Mouse (Mus musculus): ENCODE data around the gene Map3k21. TPM values are rescaled to one million over a fixed set of nuclear protein-coding genes. Genes with fewer than 3 reads are reported as not detected.

Gene Map3k21
- polyA plus RNA-seq, 1 experiment from 2014 or later: 1.0 TPM

DNA sequence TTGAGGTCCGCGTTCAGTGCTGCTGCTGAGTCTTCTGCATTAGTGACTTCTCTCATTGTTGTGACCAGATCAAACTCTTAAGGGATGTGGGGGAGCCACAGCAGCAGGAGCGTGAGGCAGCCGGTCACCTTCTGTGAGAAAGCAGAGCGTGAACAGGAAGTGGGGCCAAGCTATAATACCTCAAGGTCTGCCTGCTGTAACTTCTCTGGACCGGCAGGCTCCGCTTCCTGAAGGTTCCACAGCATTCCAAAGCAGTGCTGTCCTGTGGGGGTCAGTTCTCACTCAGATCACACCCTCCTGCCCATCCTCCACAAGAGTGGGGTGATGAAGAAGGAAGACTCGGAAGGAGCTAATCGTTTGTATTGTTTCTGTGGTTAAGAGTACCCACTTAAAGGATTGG is 10.5 kb downstream of the Map3k21 start:
- H3K4me3 ChIP-seq (replicated peaks; ENCODE audit: low read length): no peak overlapping the region
- H3K36me3 ChIP-seq (ENCODE audit: control insufficient read depth, insufficient read depth, low read length): no peaks in the 10 kb centered on the region
- WGBS: 64% methylated on average over 9 of the region's 9 CpGs
- ATAC-seq (ENCODE audit: insufficient read depth, low FRiP score): no peak
- no peaks in the 10 kb centered on the region; the same call in 1 of the 2 replicates for H3K4me1 ChIP-seq (ENCODE audit: control insufficient read depth, insufficient read depth, low read length)
- H3K9ac ChIP-seq (ENCODE audit: low read length): no peak overlapping the region
- H3K9me3 ChIP-seq (replicated peaks; ENCODE audit: control insufficient read depth, low read length): no peaks in the 10 kb centered on the region
- H3K27me3 ChIP-seq (ENCODE audit: control insufficient read depth, insufficient read depth, low read length): no peaks in the 10 kb centered on the region
- no peak overlapping the region for H3K4me2 ChIP-seq (ENCODE audit: low read depth, low read length)
- H3K27ac ChIP-seq (ENCODE audit: low read length): no peak overlapping the region

DNA sequence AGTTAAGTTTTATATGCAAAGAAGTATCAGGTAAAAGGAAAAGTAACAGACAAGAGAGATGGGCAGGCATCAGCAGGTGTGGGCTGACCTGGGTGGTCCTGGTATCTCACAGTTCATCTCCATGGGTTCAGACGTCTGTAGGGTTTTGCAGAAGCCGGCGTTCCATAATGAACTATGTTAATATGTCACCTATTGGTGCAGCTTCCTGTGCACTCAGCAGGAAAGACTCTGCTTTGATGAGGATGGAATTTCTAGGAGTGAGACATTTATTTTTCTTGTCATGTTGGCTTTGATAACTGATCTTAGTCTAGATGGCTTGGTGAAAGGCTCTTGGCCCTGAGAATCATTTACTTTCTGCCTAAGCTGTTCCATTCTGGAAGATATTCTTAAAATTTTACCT is 12.1 kb downstream of the Map3k21 start:
- no peak for ATAC-seq (ENCODE audit: insufficient read depth, low FRiP score)
- WGBS: 56% methylated on average over 3 of the region's 3 CpGs
- Histone ChIP-seq H3K27ac (ENCODE audit: low read length) (no peak overlapping the region), H3K4me2 (ENCODE audit: low read depth, low read length) (no peak overlapping the region), H3K36me3 (ENCODE audit: control insufficient read depth, insufficient read depth, low read length) (no peaks in the 10 kb centered on the region), H3K27me3 (ENCODE audit: control insufficient read depth, insufficient read depth, low read length) (no peaks in the 10 kb centered on the region), H3K4me1 (ENCODE audit: control insufficient read depth, insufficient read depth, low read length) (no peaks in the 10 kb centered on the region; the same call in 1 of the 2 replicates), H3K9ac (ENCODE audit: low read length) (no peak overlapping the region), H3K9me3 (replicated peaks; ENCODE audit: control insufficient read depth, low read length) (no peaks in the 10 kb centered on the region), H3K4me3 (replicated peaks; ENCODE audit: low read length) (no peak overlapping the region)

DNA sequence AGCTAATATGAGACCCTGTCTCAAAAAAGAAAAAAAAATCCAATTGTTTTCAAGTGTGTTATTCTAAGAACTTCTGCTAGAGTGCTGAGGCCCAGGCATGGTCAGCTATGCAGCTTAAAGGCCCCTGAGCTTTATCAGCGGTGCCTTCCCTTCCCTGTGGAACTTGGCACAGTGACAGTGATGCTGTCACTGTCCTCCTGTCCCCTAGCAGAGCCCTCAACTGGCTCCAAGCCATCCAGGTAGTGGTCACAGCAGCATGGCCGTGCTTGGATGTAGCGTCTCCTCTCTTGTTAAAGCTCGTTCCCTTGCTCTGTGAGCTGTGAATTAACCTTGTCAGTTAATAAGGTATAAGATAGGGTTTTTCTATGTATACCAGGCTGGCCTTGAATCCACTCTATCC is 16.4 kb downstream of the Map3k21 start:
- 88% methylated on average over 4 of the region's 4 CpGs for WGBS
- no peaks in the 10 kb centered on the region for H3K27me3 ChIP-seq (ENCODE audit: control insufficient read depth, insufficient read depth, low read length)
- H3K9ac ChIP-seq (ENCODE audit: low read length): no peak overlapping the region
- no peak overlapping the region for H3K4me2 ChIP-seq (ENCODE audit: low read depth, low read length)
- ATAC-seq (ENCODE audit: insufficient read depth, low FRiP score): no peak
- H3K36me3 ChIP-seq (ENCODE audit: control insufficient read depth, insufficient read depth, low read length): no peaks in the 10 kb centered on the region
- H3K27ac ChIP-seq (ENCODE audit: low read length): no peak overlapping the region
- H3K4me3 ChIP-seq (replicated peaks; ENCODE audit: low read length): no peak overlapping the region
- H3K9me3 ChIP-seq (replicated peaks; ENCODE audit: control insufficient read depth, low read length): no peaks in the 10 kb centered on the region
- H3K4me1 ChIP-seq (ENCODE audit: control insufficient read depth, insufficient read depth, low read length): no peaks in the 10 kb centered on the region

- peak; percentile 40; the same call in 1 of the 2 replicates for ATAC-seq (ENCODE audit: insufficient read depth, low FRiP score)
- H3K27me3 ChIP-seq (ENCODE audit: control insufficient read depth, insufficient read depth, low read length): no peaks in the 10 kb centered on the region
- no peaks in the 10 kb centered on the region for H3K9me3 ChIP-seq (replicated peaks; ENCODE audit: control insufficient read depth, low read length)
- no peaks in the 10 kb centered on the region for H3K36me3 ChIP-seq (ENCODE audit: control insufficient read depth, insufficient read depth, low read length)
- H3K4me3 ChIP-seq (replicated peaks; ENCODE audit: low read length): no peak overlapping the region
- no peaks in the 10 kb centered on the region for H3K4me1 ChIP-seq (ENCODE audit: control insufficient read depth, insufficient read depth, low read length)
- 63% methylated on average over 11 of the region's 11 CpGs for WGBS
- H3K9ac ChIP-seq (ENCODE audit: low read length): no peak overlapping the region
- no peak overlapping the region for H3K27ac ChIP-seq (ENCODE audit: low read length)
- no peak overlapping the region for H3K4me2 ChIP-seq (ENCODE audit: low read depth, low read length)
Observed at GRCm38 (mm10) chr8:125930276-125931046, 20.2 kb downstream of the Map3k21 start.

DNA sequence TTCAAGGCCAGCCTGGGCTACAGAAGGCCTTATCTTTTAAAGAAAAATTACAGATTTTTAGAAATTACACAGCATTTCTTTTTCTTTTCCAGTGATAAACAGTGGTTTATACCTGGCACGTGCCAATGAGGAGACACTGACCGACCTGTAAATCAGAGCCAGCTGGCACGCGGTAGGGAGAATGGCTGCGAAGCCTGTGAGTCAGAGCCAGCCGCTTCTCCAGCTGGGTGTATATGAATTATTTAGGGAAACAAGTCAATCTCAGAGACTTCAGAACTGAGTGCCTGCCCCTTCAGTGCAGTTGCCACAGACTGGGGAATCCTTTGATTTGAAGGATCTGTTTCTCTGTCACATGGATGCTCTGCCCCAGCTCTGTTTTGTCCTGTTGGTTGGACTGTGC is 21.6 kb downstream of the Map3k21 start:
- Histone ChIP-seq H3K27me3 (ENCODE audit: control insufficient read depth, insufficient read depth, low read length) (no peaks in the 10 kb centered on the region), H3K4me1 (ENCODE audit: control insufficient read depth, insufficient read depth, low read length) (no peaks in the 10 kb centered on the region), H3K9me3 (replicated peaks; ENCODE audit: control insufficient read depth, low read length) (no peaks in the 10 kb centered on the region), H3K27ac (ENCODE audit: low read length) (no peak overlapping the region), H3K36me3 (ENCODE audit: control insufficient read depth, insufficient read depth, low read length) (no peaks in the 10 kb centered on the region), H3K9ac (ENCODE audit: low read length) (no peak overlapping the region), H3K4me2 (ENCODE audit: low read depth, low read length) (no peak overlapping the region), H3K4me3 (replicated peaks; ENCODE audit: low read length) (no peak overlapping the region)
- WGBS: 91% methylated on average over 6 of the region's 6 CpGs
- no peak for ATAC-seq (ENCODE audit: insufficient read depth, low FRiP score)

DNA sequence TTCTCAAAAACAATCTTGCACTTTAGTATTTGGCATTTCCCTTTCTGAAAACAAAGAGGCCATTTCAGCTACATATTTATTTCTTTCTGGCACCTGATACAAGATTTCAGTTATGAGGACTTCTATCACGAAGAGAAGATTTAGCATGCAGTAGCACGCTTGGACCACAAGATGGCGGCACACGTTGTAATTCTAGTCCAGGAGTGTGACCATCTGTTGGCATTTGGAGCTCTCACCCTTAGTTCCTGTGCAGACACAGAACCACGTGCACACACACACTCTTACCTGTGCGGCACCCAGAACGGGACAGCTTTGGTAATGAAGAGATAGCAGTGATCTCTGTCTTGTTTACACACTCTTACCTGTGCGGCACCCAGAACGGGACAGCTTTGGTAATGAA is 25.4 kb downstream of the Map3k21 start:
- Histone ChIP-seq H3K9ac (ENCODE audit: low read length) (no peak overlapping the region), H3K27me3 (ENCODE audit: control insufficient read depth, insufficient read depth, low read length) (no peaks in the 10 kb centered on the region), H3K9me3 (replicated peaks; ENCODE audit: control insufficient read depth, low read length) (no peaks in the 10 kb centered on the region), H3K4me2 (ENCODE audit: low read depth, low read length) (no peak overlapping the region), H3K36me3 (ENCODE audit: control insufficient read depth, insufficient read depth, low read length) (no peaks in the 10 kb centered on the region), H3K4me1 (ENCODE audit: control insufficient read depth, insufficient read depth, low read length) (no peaks in the 10 kb centered on the region), H3K4me3 (replicated peaks; ENCODE audit: low read length) (no peak overlapping the region), H3K27ac (ENCODE audit: low read length) (no peak overlapping the region)
- 38% methylated on average over 9 of the region's 9 CpGs for WGBS
- ATAC-seq (ENCODE audit: insufficient read depth, low FRiP score): no peak

DNA sequence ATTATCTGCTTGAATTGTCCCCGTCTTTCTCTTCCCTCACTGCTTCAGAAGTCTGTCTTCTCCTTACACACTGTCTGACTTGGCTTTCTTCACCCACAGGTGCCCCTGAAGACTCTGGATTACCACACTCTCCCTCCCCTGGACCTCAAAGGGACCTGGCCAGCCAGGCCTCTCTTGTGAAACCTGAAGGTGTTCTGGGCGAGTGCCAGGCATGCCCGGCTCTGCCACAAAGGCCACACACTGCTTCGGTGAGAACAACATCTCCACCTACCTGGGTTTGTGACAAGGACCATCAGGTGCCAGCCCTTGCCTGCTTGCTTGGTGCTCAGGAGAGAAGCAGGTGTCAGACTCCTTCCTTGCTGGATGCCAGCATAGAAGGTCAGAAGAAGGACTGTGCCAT is 34.3 kb downstream of the Map3k21 start:
- WGBS: 81% methylated on average over 4 of the region's 4 CpGs

DNA sequence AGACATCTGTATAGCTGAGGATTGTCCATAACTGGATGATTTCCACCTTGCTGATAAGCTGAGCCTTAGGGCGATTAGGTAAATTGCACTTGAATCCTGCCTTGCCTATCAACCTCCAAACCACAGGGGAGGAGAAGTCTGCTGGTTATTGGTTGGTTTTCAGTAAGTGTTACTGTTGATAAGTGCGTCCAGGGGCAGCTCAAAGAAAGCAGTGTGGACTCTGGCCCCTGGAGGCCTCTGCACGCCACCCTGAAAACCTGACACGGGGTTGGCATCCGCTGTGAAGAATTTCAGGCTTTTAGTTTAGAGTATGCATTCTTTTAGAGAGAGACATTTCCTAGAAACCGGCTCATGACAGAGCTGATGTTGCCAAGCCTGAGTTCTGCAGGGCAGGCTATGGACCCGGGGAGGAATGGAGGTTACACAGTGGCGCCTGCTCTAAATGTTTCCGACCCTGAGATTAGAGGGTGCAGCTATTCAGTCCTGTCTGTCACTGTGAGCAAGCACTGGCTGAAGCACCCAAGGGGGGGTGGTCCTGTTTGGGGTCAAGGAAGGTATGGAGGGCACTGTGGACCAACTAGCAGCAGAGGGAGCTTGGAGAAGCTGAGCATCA is 38.6 kb downstream of the Map3k21 start:
- 63% methylated on average over 9 of the region's 9 CpGs for WGBS
- Histone ChIP-seq H3K4me3 (replicated peaks; ENCODE audit: low read length) (no peak overlapping the region), H3K4me1 (ENCODE audit: control insufficient read depth, insufficient read depth, low read length) (no peaks in the 10 kb centered on the region), H3K9me3 (replicated peaks; ENCODE audit: control insufficient read depth, low read length) (no peaks in the 10 kb centered on the region), H3K27ac (ENCODE audit: low read length) (no peak overlapping the region), H3K27me3 (ENCODE audit: control insufficient read depth, insufficient read depth, low read length) (no peaks in the 10 kb centered on the region), H3K9ac (ENCODE audit: low read length) (no peak overlapping the region), H3K4me2 (ENCODE audit: low read depth, low read length) (no peak overlapping the region), H3K36me3 (ENCODE audit: control insufficient read depth, insufficient read depth, low read length) (no peaks in the 10 kb centered on the region)
- no peak for ATAC-seq (ENCODE audit: insufficient read depth, low FRiP score)

More for the DNA sequence above, 34.3 kb downstream of the Map3k21 start:
- H3K36me3 ChIP-seq (ENCODE audit: control insufficient read depth, insufficient read depth, low read length): no peaks in the 10 kb centered on the region
- H3K27me3 ChIP-seq (ENCODE audit: control insufficient read depth, insufficient read depth, low read length): no peaks in the 10 kb centered on the region
- ATAC-seq (ENCODE audit: insufficient read depth, low FRiP score): no peak
- no peak overlapping the region for H3K4me3 ChIP-seq (replicated peaks; ENCODE audit: low read length)
- no peak overlapping the region for H3K9ac ChIP-seq (ENCODE audit: low read length)
- no peaks in the 10 kb centered on the region for H3K9me3 ChIP-seq (replicated peaks; ENCODE audit: control insufficient read depth, low read length)
- no peaks in the 10 kb centered on the region for H3K4me1 ChIP-seq (ENCODE audit: control insufficient read depth, insufficient read depth, low read length)
- H3K27ac ChIP-seq (ENCODE audit: low read length): no peak overlapping the region
- H3K4me2 ChIP-seq (ENCODE audit: low read depth, low read length): no peak overlapping the region

DNA sequence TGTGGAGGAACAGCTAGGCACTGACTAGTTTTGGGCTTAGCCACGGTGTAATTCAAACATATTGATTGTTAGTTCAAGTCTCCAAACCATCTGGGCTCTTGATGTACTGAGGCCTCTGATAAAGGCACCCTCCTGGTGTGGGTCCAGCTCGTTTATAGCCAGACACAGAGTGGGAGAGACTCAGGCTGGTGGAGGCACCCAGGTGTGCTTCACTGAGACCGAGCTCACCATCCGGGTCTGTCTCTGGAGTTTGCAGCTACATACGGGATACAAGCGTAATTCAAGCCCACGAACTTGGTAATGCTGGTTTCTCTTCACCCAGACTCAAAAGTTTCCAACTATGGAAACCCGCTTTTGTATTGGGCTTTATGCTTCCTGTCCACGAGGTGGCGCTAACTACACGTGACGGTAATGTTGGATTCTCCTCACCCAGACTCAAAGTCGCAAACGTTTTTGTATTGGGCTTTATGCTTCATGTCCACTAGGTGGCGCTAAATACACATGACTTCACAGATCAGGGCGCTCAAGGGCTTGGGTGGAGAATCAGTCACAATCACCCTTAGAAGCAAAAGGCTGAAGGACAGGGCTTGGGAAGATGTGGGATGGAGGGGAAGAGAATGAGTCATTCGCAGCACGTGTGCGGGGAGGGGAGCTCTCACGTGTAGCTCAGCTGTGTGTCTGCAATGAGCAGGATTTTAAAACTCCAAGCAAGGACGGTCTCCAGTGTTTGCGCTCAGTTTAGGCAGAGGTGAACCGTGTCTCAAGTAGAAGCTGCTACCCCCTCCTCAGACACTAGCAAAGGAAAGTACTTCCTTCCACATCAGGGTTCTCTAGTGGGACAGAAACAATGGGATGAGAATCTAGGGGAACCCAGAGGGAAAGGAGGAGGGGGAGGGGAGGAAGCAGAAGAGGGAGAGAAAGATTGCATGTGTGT is 40.0 kb downstream of the Map3k21 start:
- no peak overlapping the region for H3K4me3 ChIP-seq (replicated peaks; ENCODE audit: low read length)
- 21% methylated on average over 23 of the region's 23 CpGs for WGBS
- peak; percentile 79 for ATAC-seq (ENCODE audit: insufficient read depth, low FRiP score)
- no peak overlapping the region for H3K9ac ChIP-seq (ENCODE audit: low read length)
- H3K27ac ChIP-seq (ENCODE audit: low read length): no peak overlapping the region
- no peak overlapping the region for H3K4me2 ChIP-seq (ENCODE audit: low read depth, low read length)
- no peaks in the 10 kb centered on the region for H3K4me1 ChIP-seq (ENCODE audit: control insufficient read depth, insufficient read depth, low read length)
- no peaks in the 10 kb centered on the region for H3K9me3 ChIP-seq (replicated peaks; ENCODE audit: control insufficient read depth, low read length)
- H3K36me3 ChIP-seq (ENCODE audit: control insufficient read depth, insufficient read depth, low read length): no peaks in the 10 kb centered on the region
- H3K27me3 ChIP-seq (ENCODE audit: control insufficient read depth, insufficient read depth, low read length): no peaks in the 10 kb centered on the region

All from stomach, embryonic 16.5 days (tissue).